Mouse (Mus musculus): ENCODE data around the gene Pa2g4. TPM values are rescaled to one million over a fixed set of nuclear protein-coding genes. Genes with fewer than 3 reads are reported as not detected.

Pa2g4 gene
- polyA plus RNA-seq, 1 experiment from 2014 or later = 163 TPM

DNA sequence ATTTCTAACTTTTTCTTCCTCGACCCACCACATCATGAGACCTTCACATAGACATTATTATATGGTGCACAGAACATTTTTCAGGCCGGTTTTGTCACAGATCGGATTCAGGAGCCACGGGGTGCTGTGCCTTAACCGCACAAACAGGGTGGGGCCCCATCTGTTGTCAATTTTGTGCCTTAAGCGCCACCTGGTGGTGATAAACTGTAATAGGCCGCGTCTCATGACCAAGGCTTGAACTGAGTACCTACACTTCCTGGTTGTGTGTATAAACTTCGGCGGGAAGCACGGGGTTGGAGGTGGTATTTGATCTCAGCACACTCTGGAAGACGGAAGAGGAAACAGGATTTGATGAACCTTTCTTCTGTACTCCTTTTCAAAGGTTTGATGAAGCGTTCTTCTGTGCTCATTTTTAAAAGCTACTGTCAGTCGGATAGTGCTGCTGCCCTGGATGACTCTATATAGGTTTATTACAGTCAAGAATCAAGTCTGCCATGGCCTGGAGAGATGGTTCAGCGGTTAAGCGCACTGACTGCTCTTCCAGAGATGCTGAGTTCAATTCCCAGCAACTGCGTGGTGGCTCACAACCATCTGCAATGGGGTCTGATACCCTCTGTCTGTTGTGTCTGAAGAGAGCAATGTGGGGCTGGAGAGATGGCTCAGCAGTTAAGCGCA, 29.4 kb downstream of the Pa2g4 start:
- peak; percentile 81 for ATAC-seq (replicated peaks; ENCODE audit: insufficient number of reproducible peaks, low FRiP score, low TSS enrichment)
- 13% methylated on average over 18 of the region's 18 CpGs for WGBS (ENCODE audit: insufficient replicate concordance)
- Histone ChIP-seq H3K4me3 (ENCODE audit: low read depth, low read length) (peak overlapping the region; percentile 13), H3K4me2 (peak overlapping the region; percentile 58), H3K27me3 (ENCODE audit: control insufficient read depth, insufficient read depth, low read length) (no peaks in the 10 kb centered on the region), H3K36me3 (ENCODE audit: control insufficient read depth, insufficient read depth, low read length) (no peaks in the 10 kb centered on the region), H3K9ac (ENCODE audit: low read depth, low read length) (peak overlapping the region; percentile 49; the same call in 1 of the 2 replicates), H3K4me1 (ENCODE audit: control insufficient read depth, insufficient read depth, low read length) (0 out of 2 replicates have a peak, but pooled peaks cover 2% of the 10 kb centered on the region), H3K9me3 (replicated peaks; ENCODE audit: control insufficient read depth, low read length) (no peaks in the 10 kb centered on the region), H3K27ac (ENCODE audit: low read depth, low read length) (no peak overlapping the region)

DNA sequence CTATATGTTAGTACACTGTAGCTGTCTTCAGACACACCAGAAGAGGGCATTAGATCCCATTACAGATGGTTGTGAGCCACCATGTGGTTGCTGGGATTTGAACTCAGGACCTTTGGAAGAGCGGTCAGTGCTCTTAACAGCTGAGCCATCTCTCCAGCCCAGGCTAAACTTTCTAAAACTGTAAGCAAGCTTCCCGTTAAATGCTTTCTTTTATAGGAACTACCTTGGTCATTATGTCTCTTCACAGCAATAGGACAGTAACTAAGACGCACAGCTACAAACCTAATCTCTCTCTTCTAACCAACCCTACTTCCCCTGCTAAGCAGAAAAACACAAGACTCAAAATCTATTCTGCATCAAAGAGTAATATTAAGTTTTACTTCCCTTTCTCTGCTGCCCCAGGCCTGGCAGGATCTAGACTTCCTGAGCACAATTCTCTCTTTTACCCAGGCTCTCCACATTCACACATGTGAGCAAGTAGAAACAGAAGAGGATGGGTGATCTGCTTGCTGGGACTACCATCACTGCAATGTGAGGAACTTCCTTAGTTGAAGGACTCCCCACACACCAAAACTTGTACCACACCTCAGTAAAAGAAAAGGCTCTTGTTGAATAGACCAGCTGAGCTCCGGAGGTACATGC, 30.0 kb downstream of the Pa2g4 start:
- Histone ChIP-seq H3K9me3 (replicated peaks; ENCODE audit: control insufficient read depth, low read length) (no peaks in the 10 kb centered on the region), H3K36me3 (ENCODE audit: control insufficient read depth, insufficient read depth, low read length) (no peaks in the 10 kb centered on the region), H3K4me2 (peak overlapping the region; percentile 58), H3K27ac (ENCODE audit: low read depth, low read length) (no peak overlapping the region), H3K4me3 (ENCODE audit: low read depth, low read length) (peak overlapping the region; percentile 13), H3K9ac (ENCODE audit: low read depth, low read length) (peak overlapping the region; percentile 1; the same call in 1 of the 2 replicates), H3K27me3 (ENCODE audit: control insufficient read depth, insufficient read depth, low read length) (no peaks in the 10 kb centered on the region), H3K4me1 (ENCODE audit: control insufficient read depth, insufficient read depth, low read length) (0 out of 2 replicates have a peak, but pooled peaks cover 2% of the 10 kb centered on the region)
- WGBS (ENCODE audit: insufficient replicate concordance) = 72% methylated on average over 4 of the region's 4 CpGs
- 0 out of 2 replicates have a peak, but pooled peaks have one; percentile 11 for ATAC-seq (replicated peaks; ENCODE audit: insufficient number of reproducible peaks, low FRiP score, low TSS enrichment)

DNA sequence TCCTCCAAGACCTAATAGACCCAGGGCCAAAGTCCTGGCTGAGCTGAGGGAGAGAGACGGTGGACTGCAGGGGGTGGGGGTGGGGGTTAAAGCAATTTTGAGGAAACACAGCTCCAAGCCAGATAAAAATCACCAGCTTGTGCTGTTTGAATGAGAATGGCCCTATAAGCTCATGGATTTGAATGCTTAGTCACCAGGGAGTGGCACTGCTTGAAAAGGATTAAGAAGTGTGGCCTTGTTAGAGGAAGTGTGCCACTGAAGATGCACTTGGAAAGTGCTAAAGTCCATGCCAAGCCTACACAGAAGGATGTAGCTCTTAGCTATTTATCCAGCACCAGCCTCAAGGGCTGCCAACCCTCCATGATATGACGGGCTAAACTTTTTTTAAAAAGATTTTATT, 30.6 kb downstream of the Pa2g4 start:
- Histone ChIP-seq H3K27ac (ENCODE audit: low read depth, low read length) (no peak overlapping the region), H3K9ac (ENCODE audit: low read depth, low read length) (no peak overlapping the region), H3K4me1 (ENCODE audit: control insufficient read depth, insufficient read depth, low read length) (0 out of 2 replicates have a peak, but pooled peaks cover 2% of the 10 kb centered on the region), H3K9me3 (replicated peaks; ENCODE audit: control insufficient read depth, low read length) (no peaks in the 10 kb centered on the region), H3K27me3 (ENCODE audit: control insufficient read depth, insufficient read depth, low read length) (no peaks in the 10 kb centered on the region), H3K4me2 (no peak overlapping the region), H3K36me3 (ENCODE audit: control insufficient read depth, insufficient read depth, low read length) (no peaks in the 10 kb centered on the region), H3K4me3 (ENCODE audit: low read depth, low read length) (no peak overlapping the region)
- ATAC-seq (replicated peaks; ENCODE audit: insufficient number of reproducible peaks, low FRiP score, low TSS enrichment) = no peak
- 77% methylated on average over 2 of the region's 2 CpGs for WGBS (ENCODE audit: insufficient replicate concordance)

DNA sequence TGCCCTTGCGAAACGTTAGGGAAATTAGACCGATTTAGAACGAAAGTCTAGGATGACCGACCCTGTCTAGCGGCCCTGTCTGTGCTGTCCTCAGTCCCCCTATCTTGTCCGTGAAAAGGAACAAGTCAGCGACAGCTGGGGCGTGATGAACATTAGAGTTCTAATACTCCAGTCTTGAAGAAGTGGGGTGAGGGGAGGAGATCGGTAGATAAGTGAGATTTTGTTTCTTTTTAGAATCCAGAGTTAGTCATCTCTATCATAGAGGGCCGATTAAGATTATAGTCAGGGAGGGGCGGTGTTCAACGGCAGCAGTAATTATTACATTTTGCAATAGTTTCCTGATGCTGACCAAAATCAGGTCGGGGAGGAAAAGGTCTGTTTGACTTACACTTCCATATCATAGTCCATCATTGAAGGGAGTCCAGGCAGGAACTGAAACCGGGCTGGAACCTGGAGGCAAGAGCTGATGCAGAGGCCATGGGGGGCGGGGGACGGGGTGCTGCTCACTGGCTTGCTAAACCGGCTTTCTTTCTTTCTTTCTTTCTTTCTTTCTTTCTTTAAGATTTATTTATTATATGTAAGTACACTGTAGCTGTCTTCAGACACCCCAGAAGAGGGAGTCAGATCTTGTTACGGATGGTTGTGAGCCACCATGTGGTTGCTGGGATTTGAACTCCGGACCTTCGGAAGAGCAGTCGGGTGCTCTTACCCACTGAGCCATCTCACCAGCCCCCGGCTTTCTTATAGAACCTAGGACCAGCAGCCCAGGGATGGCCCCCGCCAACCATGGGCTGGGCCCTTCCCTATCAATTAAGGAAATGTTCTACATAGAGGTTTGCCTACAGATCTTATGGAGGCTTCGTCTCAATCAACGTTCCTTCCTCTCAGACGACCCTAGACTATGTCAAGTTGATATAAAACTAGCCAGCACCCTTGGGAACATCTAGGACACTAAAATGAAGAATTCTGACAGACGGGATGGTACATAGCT, 39.1 kb downstream of the Pa2g4 start:
- no peak for ATAC-seq (replicated peaks; ENCODE audit: insufficient number of reproducible peaks, low FRiP score, low TSS enrichment)
- no peaks in the 10 kb centered on the region for H3K36me3 ChIP-seq (ENCODE audit: control insufficient read depth, insufficient read depth, low read length)
- no peaks in the 10 kb centered on the region for H3K27me3 ChIP-seq (ENCODE audit: control insufficient read depth, insufficient read depth, low read length)
- no peak overlapping the region for H3K27ac ChIP-seq (ENCODE audit: low read depth, low read length)
- no peaks in the 10 kb centered on the region for H3K9me3 ChIP-seq (replicated peaks; ENCODE audit: control insufficient read depth, low read length)
- peak overlapping the region; percentile 65 for H3K9ac ChIP-seq (ENCODE audit: low read depth, low read length)
- WGBS (ENCODE audit: insufficient replicate concordance) = 28% methylated on average over 28 of the region's 28 CpGs
- H3K4me1 ChIP-seq (ENCODE audit: control insufficient read depth, insufficient read depth, low read length) = 0 out of 2 replicates have a peak, but pooled peaks cover 3% of the 10 kb centered on the region
- H3K4me3 ChIP-seq (ENCODE audit: low read depth, low read length) = peak overlapping the region; percentile 89
- peak overlapping the region; percentile 100 for H3K4me2 ChIP-seq

DNA sequence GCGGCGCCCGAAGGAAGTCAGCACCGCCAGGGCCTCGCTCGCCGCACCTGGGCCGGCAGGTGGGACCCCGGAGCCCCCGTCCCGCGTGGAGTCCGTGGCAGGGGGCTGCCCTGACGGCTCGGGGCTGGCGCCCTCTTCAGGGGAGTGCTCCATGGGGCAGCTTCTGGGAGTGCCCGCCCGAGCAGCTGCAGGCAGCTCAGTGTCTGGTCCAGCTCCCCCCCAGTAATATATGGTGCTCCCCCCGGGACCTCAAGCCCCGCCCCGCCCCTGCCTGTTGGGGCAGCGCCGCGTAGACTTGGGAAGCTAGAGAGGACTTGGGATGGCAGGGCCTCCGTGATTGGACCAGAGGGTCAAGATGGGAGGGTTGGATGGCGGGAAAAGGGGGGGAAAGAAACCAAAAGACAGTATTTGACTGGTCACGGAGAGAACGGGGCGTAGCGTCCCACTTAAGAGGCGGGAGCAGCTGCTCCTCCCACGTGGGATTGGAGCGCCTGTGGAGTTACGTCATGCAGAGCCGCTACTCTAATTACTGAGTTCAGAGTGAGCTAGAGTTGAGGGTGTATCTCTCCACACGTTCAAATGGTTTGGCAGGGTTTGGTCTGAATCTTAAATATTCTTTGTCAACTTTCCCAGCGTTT, 40.0 kb downstream of the Pa2g4 start, which contains the start of gene Esyt1:
Esyt1 (minus strand) TSS at position 201 of the 638 bp plus-strand sequence.
- no peaks in the 10 kb centered on the region for H3K27me3 ChIP-seq (ENCODE audit: control insufficient read depth, insufficient read depth, low read length)
- no peaks in the 10 kb centered on the region for H3K9me3 ChIP-seq (replicated peaks; ENCODE audit: control insufficient read depth, low read length)
- H3K9ac ChIP-seq (ENCODE audit: low read depth, low read length) = peak within 1 kb of the TSS; percentile 83
- H3K36me3 ChIP-seq (ENCODE audit: control insufficient read depth, insufficient read depth, low read length) = no peaks in the 10 kb centered on the region
- H3K27ac ChIP-seq (ENCODE audit: low read depth, low read length) = peak within 1 kb of the TSS; percentile 79
- WGBS (ENCODE audit: insufficient replicate concordance) = 0% methylated on average over 37 of the region's 37 CpGs
- H3K4me1 ChIP-seq (ENCODE audit: control insufficient read depth, insufficient read depth, low read length) = 0 out of 2 replicates have a peak, but pooled peaks cover 3% of the 10 kb centered on the region
- ATAC-seq (replicated peaks; ENCODE audit: insufficient number of reproducible peaks, low FRiP score, low TSS enrichment) = peak; percentile 96
- H3K4me2 ChIP-seq = peak within 1 kb of the TSS; percentile 100
- peak within 1 kb of the TSS; percentile 89 for H3K4me3 ChIP-seq (ENCODE audit: low read depth, low read length)

- Histone ChIP-seq H3K27me3 (ENCODE audit: control insufficient read depth, insufficient read depth, low read length) (no peaks in the 10 kb centered on the region), H3K27ac (ENCODE audit: low read depth, low read length) (peak overlapping the region; percentile 79), H3K4me1 (ENCODE audit: control insufficient read depth, insufficient read depth, low read length) (0 out of 2 replicates have a peak, but pooled peaks cover 3% of the 10 kb centered on the region), H3K4me2 (peak overlapping the region; percentile 100), H3K9me3 (replicated peaks; ENCODE audit: control insufficient read depth, low read length) (no peaks in the 10 kb centered on the region), H3K9ac (ENCODE audit: low read depth, low read length) (peak overlapping the region; percentile 83), H3K4me3 (ENCODE audit: low read depth, low read length) (peak overlapping the region; percentile 89), H3K36me3 (ENCODE audit: control insufficient read depth, insufficient read depth, low read length) (peaks cover 4% of the 10 kb centered on the region)
- under 1% methylated on average over 58 of the region's 58 CpGs for WGBS (ENCODE audit: insufficient replicate concordance)
- ATAC-seq (replicated peaks; ENCODE audit: insufficient number of reproducible peaks, low FRiP score, low TSS enrichment) = peak; percentile 12; the same call in 1 of the 2 replicates
Observed at GRCm38 (mm10) chr10:128524732-128525662, 40.8 kb downstream of the Pa2g4 start.

GRCm38 (mm10) chr10:128524111-128524731, 41.6 kb downstream of the Pa2g4 start:
- peaks cover 4% of the 10 kb centered on the region for H3K36me3 ChIP-seq (ENCODE audit: control insufficient read depth, insufficient read depth, low read length)
- peak overlapping the region; percentile 83 for H3K9ac ChIP-seq (ENCODE audit: low read depth, low read length)
- H3K27ac ChIP-seq (ENCODE audit: low read depth, low read length) = peak overlapping the region; percentile 1; the same call in 1 of the 2 replicates
- no peak for ATAC-seq (replicated peaks; ENCODE audit: insufficient number of reproducible peaks, low FRiP score, low TSS enrichment)
- no peaks in the 10 kb centered on the region for H3K9me3 ChIP-seq (replicated peaks; ENCODE audit: control insufficient read depth, low read length)
- H3K4me2 ChIP-seq = peak overlapping the region; percentile 100
- 0 out of 2 replicates have a peak, but pooled peaks cover 3% of the 10 kb centered on the region for H3K4me1 ChIP-seq (ENCODE audit: control insufficient read depth, insufficient read depth, low read length)
- no peaks in the 10 kb centered on the region for H3K27me3 ChIP-seq (ENCODE audit: control insufficient read depth, insufficient read depth, low read length)
- H3K4me3 ChIP-seq (ENCODE audit: low read depth, low read length) = peak overlapping the region; percentile 89
- 8% methylated on average over 11 of the region's 11 CpGs for WGBS (ENCODE audit: insufficient replicate concordance)

Data from heart, embryonic 11.5 days (tissue).